Mouse (Mus musculus): ENCODE results near the gene Atg2a. TPM values are rescaled to one million over a fixed set of nuclear protein-coding genes. Genes with fewer than 3 reads are reported as not detected.

The Atg2a gene
- polyA plus RNA-seq, 1 experiment from 2014 or later, result 4.8 TPM

DNA sequence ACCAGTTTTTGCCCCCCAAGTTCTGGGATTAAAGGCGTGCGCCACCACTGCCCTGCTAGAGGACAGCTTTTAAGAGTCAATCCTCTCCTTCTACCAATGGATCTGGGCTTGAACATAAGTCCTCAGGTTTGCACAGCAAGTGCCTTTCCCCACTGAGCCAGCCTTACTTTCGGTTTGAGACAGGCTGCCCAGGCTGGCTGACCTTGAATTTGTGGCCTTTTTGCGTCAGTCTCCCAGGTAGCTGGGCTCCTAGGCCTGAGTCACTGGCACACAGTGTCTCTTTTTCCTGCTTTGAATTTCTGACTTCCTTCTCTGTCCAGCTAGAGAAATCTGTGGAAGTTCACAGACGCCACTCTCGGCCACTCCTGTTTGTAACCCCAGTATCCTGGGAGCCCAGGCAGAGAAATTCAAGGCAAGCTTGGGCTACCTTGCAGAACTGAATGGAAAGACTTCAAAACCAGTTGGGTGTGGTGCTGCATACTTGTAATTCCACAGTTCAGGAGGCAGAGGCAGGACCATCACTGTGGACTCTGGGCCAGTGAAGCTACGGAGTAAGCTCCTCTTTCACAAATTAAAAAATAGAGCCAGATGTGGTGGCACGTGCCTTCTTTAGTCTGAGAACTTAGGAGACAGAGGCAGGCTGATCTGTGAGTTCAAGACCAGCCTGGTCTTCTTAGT is 28.5 kb downstream of the Atg2a start:
- no peak for TF ChIP-seq CTCF (IDR thresholded peaks at IDR 0.05; ENCODE audit: low read depth)
- no peak for TF ChIP-seq EP300 (optimal IDR thresholded peaks at IDR 0.05)
- no peaks in the 10 kb centered on the region for H3K9me3 ChIP-seq (ENCODE audit: control insufficient read depth, low read length)
- H3K27ac ChIP-seq (replicated peaks), result 0 out of 2 replicates have a peak overlapping the region, but pooled peaks have one; percentile 18
- peak; percentile 29 for DNase-seq (ENCODE audit: low spot score)
- no peaks in the 10 kb centered on the region for H3K27me3 ChIP-seq (ENCODE audit: control insufficient read depth, insufficient read depth, low read length)
- no peak for ATAC-seq (ENCODE audit: low FRiP score, low TSS enrichment)
- H3K4me1 ChIP-seq (replicated peaks; ENCODE audit: control insufficient read depth, insufficient read depth), result no peaks in the 10 kb centered on the region
- H3K36me3 ChIP-seq (ENCODE audit: control insufficient read depth, insufficient read depth, low read length), result no peaks in the 10 kb centered on the region
- H3K4me2 ChIP-seq (replicated peaks; ENCODE audit: low read depth), result no peak overlapping the region
- 82% methylated on average over 8 of the region's 8 CpGs for WGBS
- no peak overlapping the region for H3K9ac ChIP-seq (ENCODE audit: low read length)
- no peak overlapping the region for H3K4me3 ChIP-seq (ENCODE audit: low read depth, low read length)

DNA sequence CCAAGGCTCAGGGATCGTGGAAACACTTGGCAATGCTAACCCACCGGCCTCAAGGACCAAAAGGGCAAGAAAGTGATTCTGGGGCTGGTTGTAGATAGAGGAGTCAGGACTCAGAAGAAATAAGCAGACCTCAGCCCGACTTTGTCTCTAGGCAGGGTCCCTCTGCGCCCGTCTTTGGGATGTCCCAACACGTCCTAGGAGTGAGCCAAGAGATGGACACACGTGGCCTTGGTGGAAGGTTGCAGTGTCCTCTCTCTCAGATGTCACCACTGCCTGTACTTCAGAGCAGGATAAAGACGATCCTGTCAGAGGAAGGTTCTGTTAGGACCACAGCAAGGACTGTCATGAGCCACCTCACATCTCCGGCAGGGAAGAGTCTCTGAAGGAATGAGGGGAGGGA is 29.2 kb downstream of the Atg2a start:
- no peaks in the 10 kb centered on the region for H3K36me3 ChIP-seq (ENCODE audit: control insufficient read depth, insufficient read depth, low read length)
- no peaks in the 10 kb centered on the region for H3K9me3 ChIP-seq (ENCODE audit: control insufficient read depth, low read length)
- H3K4me3 ChIP-seq (ENCODE audit: low read depth, low read length), result no peak overlapping the region
- DNase-seq (ENCODE audit: low spot score) (no peak), ATAC-seq (ENCODE audit: low FRiP score, low TSS enrichment) (no peak)
- H3K4me1 ChIP-seq (replicated peaks; ENCODE audit: control insufficient read depth, insufficient read depth), result no peaks in the 10 kb centered on the region
- H3K9ac ChIP-seq (ENCODE audit: low read length), result no peak overlapping the region
- TF ChIP-seq CTCF (IDR thresholded peaks at IDR 0.05; ENCODE audit: low read depth) (no peak), EP300 (optimal IDR thresholded peaks at IDR 0.05) (no peak)
- no peaks in the 10 kb centered on the region for H3K27me3 ChIP-seq (ENCODE audit: control insufficient read depth, insufficient read depth, low read length)
- no peak overlapping the region for H3K4me2 ChIP-seq (replicated peaks; ENCODE audit: low read depth)
- no peak overlapping the region for H3K27ac ChIP-seq (replicated peaks)
- 57% methylated on average over 9 of the region's 9 CpGs for WGBS

DNA sequence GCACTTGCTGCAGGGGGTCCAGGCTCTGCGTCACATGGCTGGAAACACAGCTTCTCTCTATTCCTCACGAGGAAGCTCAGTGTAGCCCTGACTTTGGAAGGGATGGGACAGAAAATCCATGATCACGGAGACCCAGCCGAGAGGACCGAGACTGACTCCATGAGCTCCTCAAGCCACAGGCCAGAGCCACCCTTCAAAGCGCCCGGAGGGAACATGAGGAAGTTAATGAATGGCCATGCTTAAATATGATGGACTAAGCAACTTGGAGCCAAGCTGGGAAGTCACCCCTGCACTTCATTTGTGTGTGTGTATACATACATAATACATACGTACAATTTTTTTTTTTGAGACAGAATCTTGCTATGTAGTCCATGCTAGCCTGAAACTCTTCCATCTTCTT is 29.7 kb downstream of the Atg2a start:
- WGBS, result 30% methylated on average over 8 of the region's 8 CpGs
- no peaks in the 10 kb centered on the region for H3K27me3 ChIP-seq (ENCODE audit: control insufficient read depth, insufficient read depth, low read length)
- no peaks in the 10 kb centered on the region for H3K4me1 ChIP-seq (replicated peaks; ENCODE audit: control insufficient read depth, insufficient read depth)
- ATAC-seq (ENCODE audit: low FRiP score, low TSS enrichment), result no peak
- H3K36me3 ChIP-seq (ENCODE audit: control insufficient read depth, insufficient read depth, low read length), result no peaks in the 10 kb centered on the region
- H3K9me3 ChIP-seq (ENCODE audit: control insufficient read depth, low read length), result no peaks in the 10 kb centered on the region
- TF ChIP-seq CTCF (IDR thresholded peaks at IDR 0.05; ENCODE audit: low read depth) (no peak), EP300 (optimal IDR thresholded peaks at IDR 0.05) (no peak)
- no peak overlapping the region for H3K27ac ChIP-seq (replicated peaks)
- H3K4me3 ChIP-seq (ENCODE audit: low read depth, low read length), result no peak overlapping the region
- DNase-seq (ENCODE audit: low spot score), result peak; percentile 29
- no peak overlapping the region for H3K4me2 ChIP-seq (replicated peaks; ENCODE audit: low read depth)
- H3K9ac ChIP-seq (ENCODE audit: low read length), result no peak overlapping the region

DNA sequence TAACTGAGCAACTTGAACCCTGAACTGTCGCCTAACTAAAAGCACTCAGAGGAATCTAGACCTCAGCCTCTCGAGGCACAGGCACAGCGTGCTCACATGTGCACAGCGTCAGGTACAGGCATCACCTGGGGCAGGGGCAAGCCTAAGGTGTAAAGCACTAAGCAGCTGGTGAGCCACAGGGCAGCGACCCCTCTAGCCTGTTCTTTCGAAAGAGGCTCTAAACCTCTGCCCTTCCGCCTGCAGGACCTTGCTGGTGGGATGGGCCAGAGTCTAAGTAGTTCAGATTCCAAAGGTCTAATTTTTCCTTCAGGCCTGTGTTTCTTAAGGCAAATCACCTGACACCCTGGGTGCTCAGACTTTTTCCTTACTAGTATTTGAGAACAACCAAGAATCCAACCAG is 30.6 kb downstream of the Atg2a start:
- peak; percentile 29 for DNase-seq (ENCODE audit: low spot score)
- Histone ChIP-seq H3K4me3 (ENCODE audit: low read depth, low read length) (no peak overlapping the region), H3K27ac (replicated peaks) (0 out of 2 replicates have a peak overlapping the region, but pooled peaks have one; percentile 1), H3K27me3 (ENCODE audit: control insufficient read depth, insufficient read depth, low read length) (no peaks in the 10 kb centered on the region), H3K9me3 (ENCODE audit: control insufficient read depth, low read length) (no peaks in the 10 kb centered on the region), H3K4me2 (replicated peaks; ENCODE audit: low read depth) (no peak overlapping the region), H3K9ac (ENCODE audit: low read length) (no peak overlapping the region), H3K4me1 (replicated peaks; ENCODE audit: control insufficient read depth, insufficient read depth) (no peaks in the 10 kb centered on the region), H3K36me3 (ENCODE audit: control insufficient read depth, insufficient read depth, low read length) (no peaks in the 10 kb centered on the region)
- ATAC-seq (ENCODE audit: low FRiP score, low TSS enrichment), result no peak
- TF ChIP-seq CTCF (IDR thresholded peaks at IDR 0.05; ENCODE audit: low read depth), result no peak
- TF ChIP-seq EP300 (optimal IDR thresholded peaks at IDR 0.05), result no peak
- 60% methylated on average over 7 of the region's 7 CpGs for WGBS

DNA sequence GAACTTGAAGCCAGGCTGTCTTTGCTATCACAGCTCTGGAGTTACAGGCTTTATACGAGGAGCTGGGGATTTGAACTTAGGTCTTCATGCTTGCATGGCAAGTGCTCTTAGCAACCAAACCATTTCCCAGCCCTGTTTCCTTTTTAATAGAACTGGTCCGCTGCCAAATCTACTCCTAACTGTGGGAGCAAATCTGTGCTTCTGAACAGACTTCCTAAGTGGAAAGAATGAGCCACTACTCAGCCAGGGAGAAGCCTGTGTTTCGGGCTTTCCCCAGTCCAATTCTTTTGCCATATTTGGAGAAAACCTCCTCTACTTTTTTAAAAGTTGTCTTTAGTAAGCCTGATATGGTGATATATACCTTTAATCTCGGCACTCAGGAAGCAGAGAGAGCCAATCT is 31.3 kb downstream of the Atg2a start:
- 58% methylated on average over 4 of the region's 4 CpGs for WGBS
- no peaks in the 10 kb centered on the region for H3K9me3 ChIP-seq (ENCODE audit: control insufficient read depth, low read length)
- ATAC-seq (ENCODE audit: low FRiP score, low TSS enrichment), result no peak
- no peak for DNase-seq (ENCODE audit: low spot score)
- H3K36me3 ChIP-seq (ENCODE audit: control insufficient read depth, insufficient read depth, low read length), result no peaks in the 10 kb centered on the region
- no peak overlapping the region for H3K4me3 ChIP-seq (ENCODE audit: low read depth, low read length)
- TF ChIP-seq EP300 (optimal IDR thresholded peaks at IDR 0.05) (no peak), CTCF (IDR thresholded peaks at IDR 0.05; ENCODE audit: low read depth) (no peak)
- no peaks in the 10 kb centered on the region for H3K27me3 ChIP-seq (ENCODE audit: control insufficient read depth, insufficient read depth, low read length)
- no peak overlapping the region for H3K4me2 ChIP-seq (replicated peaks; ENCODE audit: low read depth)
- H3K4me1 ChIP-seq (replicated peaks; ENCODE audit: control insufficient read depth, insufficient read depth), result no peaks in the 10 kb centered on the region
- no peak overlapping the region for H3K9ac ChIP-seq (ENCODE audit: low read length)
- H3K27ac ChIP-seq (replicated peaks), result no peak overlapping the region; the same call in 1 of the 2 replicates

DNA sequence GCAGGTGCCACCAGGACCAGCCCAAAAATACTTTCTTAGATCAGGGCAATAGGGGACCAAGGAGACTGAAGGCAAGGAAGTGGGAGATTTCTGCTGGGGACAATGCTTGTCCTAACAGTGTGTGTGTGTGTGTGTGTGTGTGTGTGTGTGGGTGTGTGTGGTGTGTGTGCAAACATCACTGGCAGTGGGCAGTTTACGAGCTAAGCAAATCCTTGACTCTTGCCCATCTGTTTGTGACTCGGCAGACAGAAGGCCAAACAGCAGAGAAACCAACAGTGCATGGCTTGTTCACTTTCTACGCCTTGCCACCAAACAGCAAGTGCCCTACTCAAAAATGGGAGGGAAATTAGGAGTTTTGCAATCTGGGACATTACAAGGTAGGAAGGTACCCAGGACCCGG is 32.1 kb downstream of the Atg2a start:
- ATAC-seq (ENCODE audit: low FRiP score, low TSS enrichment) (no peak), DNase-seq (ENCODE audit: low spot score) (no peak)
- Histone ChIP-seq H3K4me3 (ENCODE audit: low read depth, low read length) (no peak overlapping the region), H3K27me3 (ENCODE audit: control insufficient read depth, insufficient read depth, low read length) (no peaks in the 10 kb centered on the region), H3K4me2 (replicated peaks; ENCODE audit: low read depth) (no peak overlapping the region), H3K36me3 (ENCODE audit: control insufficient read depth, insufficient read depth, low read length) (no peaks in the 10 kb centered on the region), H3K9ac (ENCODE audit: low read length) (no peak overlapping the region), H3K27ac (replicated peaks) (no peak overlapping the region), H3K9me3 (ENCODE audit: control insufficient read depth, low read length) (no peaks in the 10 kb centered on the region), H3K4me1 (replicated peaks; ENCODE audit: control insufficient read depth, insufficient read depth) (peaks cover under 1% of the 10 kb centered on the region; the same call in 1 of the 2 replicates)
- WGBS, result 62% methylated on average over 4 of the region's 4 CpGs
- TF ChIP-seq EP300 (optimal IDR thresholded peaks at IDR 0.05) (no peak), CTCF (IDR thresholded peaks at IDR 0.05; ENCODE audit: low read depth) (no peak)

Data from stomach, postnatal 0 days (tissue).